Mouse (Mus musculus) brown adipose tissue, adult 24 weeks (tissue): ENCODE results near the gene Prune1. TPM values are rescaled to one million over a fixed set of nuclear protein-coding genes. Genes with fewer than 3 reads are reported as not detected.
"Not testable (repeated sequence)": the region's sequence is repeated elsewhere in the genome, so short reads cannot be mapped to it uniquely, and the experiment has no call there.

Experiments
- H3K27ac ChIP-seq: fragments of 200-500 bp; replicated peaks from 2 replicates; pipeline ENCODE4 v1.5.1; 2012; ENCODE audit warnings: low read depth, mild to moderate bottlenecking, low read length
- H3K4me1 ChIP-seq: fragments of 200-500 bp; 2 replicates; pipeline ENCODE4 v1.6.1; 2012; ENCODE audit warnings: low read length, mixed read lengths; ENCODE audit not compliant: control insufficient read depth, insufficient read depth, insufficient read length
- H3K4me3 ChIP-seq: fragments of 200-500 bp; 2 replicates; pipeline ENCODE4 v1.5.1; 2012; ENCODE audit warnings: low read depth, mild to moderate bottlenecking, low read length, moderate library complexity; ENCODE audit not compliant: insufficient read depth
- polyA plus RNA-seq: library from polyadenylated mRNA; stranded (reverse); fragments of >200 nt; gene quantifications from 2 replicates; pipeline ENCODE4 v1.2.4, GENCODE M21; 2012; ENCODE audit not compliant: missing spikeins, insufficient read depth, insufficient read length

The Prune1 gene
- polyA plus RNA-seq, 1 experiment: 16.3 TPM

DNA sequence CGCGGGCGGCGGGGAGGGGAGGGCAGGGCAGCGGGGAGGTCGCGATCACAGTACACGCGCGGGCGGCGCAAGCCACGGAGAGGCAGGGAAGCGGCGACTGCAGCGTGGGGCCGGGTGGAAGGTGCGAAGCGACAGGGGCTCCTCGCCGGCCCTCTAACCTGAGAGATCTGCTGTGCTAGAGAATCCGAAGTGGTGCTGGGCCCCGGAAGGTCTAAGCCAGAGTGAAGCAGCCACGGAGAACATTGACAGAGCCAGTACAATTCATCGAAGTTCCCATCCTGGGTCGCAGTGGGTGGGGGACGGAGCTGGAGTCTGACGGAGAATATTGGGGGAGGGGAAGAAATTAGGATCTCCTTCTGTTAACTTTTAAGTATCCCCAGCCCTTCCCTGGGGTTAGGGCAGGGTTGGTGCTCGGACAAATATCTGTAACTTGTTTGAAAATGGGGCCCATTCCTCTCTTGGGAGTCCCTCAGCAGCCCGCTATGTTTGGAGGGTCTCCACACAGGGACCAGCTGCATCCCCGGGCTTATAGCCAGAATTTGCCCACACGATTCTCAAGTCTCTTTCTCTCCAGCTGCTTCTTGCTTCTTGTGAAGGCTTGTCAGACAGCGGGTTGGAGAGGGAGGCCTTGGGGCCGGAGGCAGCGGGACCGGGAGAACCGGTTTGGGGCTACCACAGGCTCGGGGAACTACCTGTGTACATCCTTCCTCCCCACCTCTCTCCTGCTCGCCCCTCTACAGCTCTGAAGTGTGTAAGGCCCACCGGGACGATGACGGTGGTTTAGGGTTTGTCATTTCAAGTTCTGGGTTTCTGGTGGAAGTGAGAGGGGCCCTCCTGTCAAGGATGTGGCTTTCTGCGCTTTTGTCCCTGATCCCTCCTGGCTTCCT, 52.7 kb downstream of the Prune1 start:
- H3K4me3 ChIP-seq: peak overlapping the region; percentile 88
- peak overlapping the region; percentile 73 for H3K27ac ChIP-seq
- peaks cover 20% of the 10 kb centered on the region for H3K4me1 ChIP-seq

DNA sequence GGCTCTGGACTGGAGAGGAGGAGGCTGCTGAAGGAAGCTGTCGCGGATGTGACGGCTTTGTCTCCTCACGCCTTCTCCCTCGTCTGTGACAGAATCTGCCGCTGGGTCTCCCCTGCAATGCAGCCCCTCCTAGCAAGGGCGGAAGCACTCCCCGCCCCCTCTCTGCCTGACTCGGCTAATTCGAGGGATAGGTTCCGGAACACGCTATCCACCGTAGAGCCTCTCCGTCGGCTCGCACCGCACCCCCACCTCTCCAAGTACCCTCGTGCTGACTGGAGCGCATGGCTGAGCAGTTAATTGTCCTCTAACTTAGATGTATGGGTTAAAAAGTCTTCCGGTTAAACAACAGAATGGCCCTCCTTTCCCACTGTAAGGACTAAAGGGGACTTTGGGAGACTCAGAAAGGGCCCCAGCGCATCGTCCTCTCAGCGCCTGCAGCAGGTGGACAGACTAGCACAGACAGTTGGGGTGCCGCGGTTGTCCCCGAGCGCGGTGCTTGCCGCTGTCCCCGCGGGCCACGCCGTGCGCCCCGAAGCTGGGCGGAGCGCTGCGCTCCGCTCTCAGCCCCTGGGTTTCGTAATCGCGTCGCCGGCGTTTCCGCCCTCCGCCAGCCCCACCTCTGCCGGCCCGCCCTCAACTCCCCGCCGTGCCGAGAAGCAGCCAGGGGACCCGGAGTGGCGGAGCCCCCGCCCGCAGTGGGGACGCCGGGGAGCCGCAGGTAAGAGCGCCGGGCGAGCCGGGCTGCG, 53.6 kb downstream of the Prune1 start, which contains the start of gene Cdc42se1:
TSS of gene Cdc42se1 (plus strand) at position 585 of the 746 bp plus-strand sequence.
- peak within 1 kb of the TSS; percentile 88 for H3K27ac ChIP-seq
- peak within 1 kb of the TSS; percentile 88 for H3K4me3 ChIP-seq
- H3K4me1 ChIP-seq: peaks cover 20% of the 10 kb centered on the region

DNA sequence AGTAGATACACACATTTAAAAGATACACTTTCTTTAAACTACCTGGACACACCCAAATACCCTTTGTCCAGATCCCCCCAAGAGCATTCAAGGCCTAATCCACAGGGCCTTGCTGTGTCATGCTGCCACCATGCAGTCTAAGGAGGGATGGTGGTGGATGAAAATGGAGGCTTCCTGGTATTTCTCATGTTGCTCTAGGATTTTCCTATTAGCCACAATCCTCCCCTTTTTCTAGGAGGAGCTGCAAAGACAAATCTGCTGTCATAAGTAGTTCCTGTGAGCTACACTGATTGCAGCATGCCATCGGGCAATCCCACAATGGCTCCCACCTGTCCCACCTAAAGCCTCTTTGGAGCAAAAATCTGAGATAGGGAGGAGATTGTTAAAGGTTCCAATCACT, 54.7 kb downstream of the Prune1 start:
- H3K27ac ChIP-seq: no peak overlapping the region
- H3K4me3 ChIP-seq: no peak overlapping the region
- peaks cover 20% of the 10 kb centered on the region for H3K4me1 ChIP-seq

DNA sequence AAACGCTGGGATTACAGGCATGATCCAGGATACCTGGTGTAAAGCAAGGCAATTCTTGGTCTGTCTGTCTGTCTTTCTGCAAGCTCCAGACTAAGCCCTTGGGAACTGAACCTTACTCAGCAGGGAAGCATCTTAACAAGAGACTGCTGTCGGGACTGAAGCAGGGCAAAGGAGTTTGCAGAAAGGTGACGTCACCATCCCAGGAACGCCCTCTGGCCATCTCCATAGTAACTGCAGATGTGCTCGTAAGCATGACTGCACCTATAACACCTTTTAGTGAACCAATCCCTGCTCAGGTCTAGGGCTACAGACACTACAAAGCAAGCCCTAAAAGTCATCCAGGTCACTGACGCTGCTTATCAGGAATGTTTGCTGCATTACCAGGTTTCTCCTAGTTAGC, 57.6 kb downstream of the Prune1 start:
- Histone ChIP-seq H3K4me3 (no peak overlapping the region), H3K27ac (no peak overlapping the region), H3K4me1 (no peaks in the 10 kb centered on the region)

DNA sequence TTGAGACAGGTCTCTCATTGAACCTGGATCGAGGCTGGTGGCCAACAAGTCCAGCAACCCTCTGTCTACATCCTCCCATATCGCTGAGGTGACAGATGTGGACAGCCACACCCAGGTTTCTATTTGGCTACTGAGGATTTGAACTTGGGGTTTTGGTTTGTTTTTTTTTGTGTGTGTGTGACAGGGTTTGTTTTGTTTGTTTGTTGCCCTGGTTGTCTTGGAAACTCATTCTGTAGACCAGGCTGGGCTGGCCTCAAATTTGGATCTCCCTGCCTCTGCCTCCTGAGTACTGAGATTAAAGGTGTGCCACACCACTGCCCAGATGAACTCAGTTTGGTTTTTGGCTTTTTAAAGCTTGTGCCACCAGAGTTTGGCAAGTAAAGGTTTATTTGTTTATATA, 58.8 kb downstream of the Prune1 start:
- Histone ChIP-seq H3K4me3 (no peak overlapping the region), H3K27ac (0 out of 2 replicates have a peak overlapping the region, but pooled peaks have one; percentile 2), H3K4me1 (no peaks in the 10 kb centered on the region)

DNA sequence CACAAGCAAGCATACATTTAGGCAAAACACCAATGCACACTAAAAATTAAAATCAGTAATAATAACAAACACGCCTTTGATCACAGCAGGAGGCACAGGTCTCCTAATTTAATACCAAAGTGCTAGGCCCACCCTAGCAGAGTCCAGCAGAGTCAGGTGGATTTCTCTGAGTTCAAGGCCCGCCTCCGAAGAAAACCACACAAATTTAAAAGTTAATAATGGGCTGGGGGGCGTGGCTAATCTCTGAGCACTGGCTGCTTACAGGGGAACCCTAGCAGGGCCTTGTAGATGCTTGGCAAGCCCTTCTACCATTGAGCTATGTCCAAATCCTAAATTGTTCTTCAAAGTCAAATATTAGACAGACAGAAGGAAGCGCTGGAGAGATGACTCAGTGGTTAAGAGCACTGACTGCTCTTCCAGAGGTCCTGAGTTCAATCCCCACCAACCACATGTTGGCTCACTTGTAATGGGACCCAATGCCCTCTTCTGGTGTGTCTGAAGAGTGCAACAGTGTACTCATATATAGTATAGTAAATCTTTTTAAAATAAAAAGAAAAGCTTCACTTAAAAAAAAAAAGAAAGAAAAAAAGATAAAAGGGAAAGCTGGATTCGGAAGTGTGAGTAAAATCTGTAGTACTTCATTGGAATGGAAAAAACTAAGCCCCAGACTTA, 63.3 kb downstream of the Prune1 start:
- Histone ChIP-seq H3K4me1 (no peaks in the 10 kb centered on the region), H3K27ac (no peak overlapping the region), H3K4me3 (peak overlapping the region; percentile 86; the same call in 1 of the 2 replicates)

GRCm38 (mm10) chr3:95217255-95218134, 64.4 kb downstream of the Prune1 start, which contains the start of gene Gabpb2:
Gene Gabpb2, minus strand, starts transcription at chr3:95217916.
- Histone ChIP-seq H3K27ac (peak within 1 kb of the TSS; percentile 99), H3K4me1 (no peaks in the 10 kb centered on the region), H3K4me3 (peak within 1 kb of the TSS; percentile 86)

- no peaks in the 10 kb centered on the region for H3K4me1 ChIP-seq
- 0 out of 2 replicates have a peak overlapping the region, but pooled peaks have one; percentile 10 for H3K27ac ChIP-seq
- H3K4me3 ChIP-seq: peak overlapping the region; percentile 55
Measured at GRCm38 (mm10) chr3:95216655-95217254, 65.1 kb downstream of the Prune1 start.

DNA sequence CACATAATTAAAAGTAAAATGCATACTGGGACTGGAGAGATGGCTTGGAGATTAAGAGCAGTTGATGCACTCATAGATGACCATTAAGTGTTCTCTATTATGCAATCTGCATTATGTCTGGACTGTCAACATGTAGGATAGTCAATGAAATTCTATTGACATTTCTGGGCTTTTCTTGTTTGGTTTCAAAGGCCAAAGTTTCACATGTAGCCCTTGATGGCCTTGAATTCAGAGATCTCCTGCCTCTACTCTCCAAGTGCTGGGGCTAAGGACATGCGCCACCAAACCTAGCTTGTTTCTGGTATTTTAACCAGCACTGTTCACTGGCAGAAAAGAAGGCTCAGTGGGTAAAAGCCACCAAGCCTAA, 68.3 kb downstream of the Prune1 start:
- Histone ChIP-seq H3K4me1 (no peaks in the 10 kb centered on the region), H3K27ac (no peak overlapping the region), H3K4me3 (no peak overlapping the region)

- not testable (repeated sequence) for H3K4me1 ChIP-seq, H3K27ac ChIP-seq, H3K4me3 ChIP-seq
Measured at GRCm38 (mm10) chr3:95212889-95213608, 68.8 kb downstream of the Prune1 start.

DNA sequence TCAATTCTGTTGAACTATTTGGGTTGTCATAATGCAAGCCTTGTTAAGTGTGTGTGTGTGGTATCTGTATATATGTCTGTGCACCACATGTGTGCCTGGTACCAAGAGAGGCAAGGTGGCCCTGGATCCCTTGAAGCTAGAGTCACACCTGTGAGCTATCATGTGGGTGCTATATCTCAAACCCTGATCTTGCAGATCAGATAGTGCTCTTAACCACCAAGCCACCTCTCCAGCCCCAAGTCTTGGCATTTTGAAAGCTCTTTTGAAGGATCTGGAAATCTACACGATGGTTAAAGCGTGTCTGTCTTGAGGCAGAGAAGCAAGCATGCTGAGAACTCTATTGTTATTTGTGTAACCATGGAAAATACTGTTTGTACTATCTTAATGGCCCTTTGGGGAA, 71.3 kb downstream of the Prune1 start:
- H3K4me1 ChIP-seq: no peaks in the 10 kb centered on the region
- no peak overlapping the region for H3K4me3 ChIP-seq
- no peak overlapping the region for H3K27ac ChIP-seq

DNA sequence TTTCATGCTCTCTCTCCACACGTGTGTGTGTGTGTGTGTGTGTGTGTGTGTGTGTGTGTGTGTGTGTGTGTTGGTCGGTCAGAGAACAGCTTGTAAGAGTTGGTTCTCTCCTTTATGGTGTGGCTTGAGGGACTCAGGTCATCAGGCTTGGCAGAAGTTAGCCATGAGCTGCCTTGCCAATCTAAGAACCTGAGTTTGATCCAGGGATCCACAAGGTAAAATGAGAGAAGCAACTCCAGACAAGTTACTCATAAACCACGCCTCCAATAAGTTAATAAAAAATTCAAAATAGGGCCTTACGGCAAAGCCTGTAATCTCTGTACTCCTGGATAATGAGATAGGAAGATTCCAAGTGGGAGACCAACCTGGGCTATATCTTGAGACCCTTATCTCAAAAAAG, 73.6 kb downstream of the Prune1 start:
- Histone ChIP-seq H3K27ac (no peak overlapping the region), H3K4me1 (no peaks in the 10 kb centered on the region), H3K4me3 (no peak overlapping the region)

- no peaks in the 10 kb centered on the region for H3K4me1 ChIP-seq
- no peak overlapping the region for H3K27ac ChIP-seq
Measured at GRCm38 (mm10) chr3:95203880-95204279, 78.0 kb downstream of the Prune1 start.

More at GRCm38 (mm10) chr3:95203880-95204279, 78.0 kb downstream of the Prune1 start:
- H3K4me3 ChIP-seq: no peak overlapping the region
